Mouse (Mus musculus): ENCODE data around the gene Sorl1.

- no peak for TF ChIP-seq POLR2A (IDR thresholded peaks at IDR 0.05; ENCODE audit: insufficient read length, low read depth)
- no peak for TF ChIP-seq TCF3 (IDR thresholded peaks at IDR 0.05; ENCODE audit: insufficient read length, low read depth)
- no peak for TF ChIP-seq TCF12 (IDR thresholded peaks at IDR 0.05; ENCODE audit: insufficient read depth, poor library complexity, severe bottlenecking)
- TF ChIP-seq MYOD1 (IDR thresholded peaks at IDR 0.05; ENCODE audit: control insufficient read depth in 1 of 3, insufficient read length in 2 of 3, low read depth in 2 of 3): no peak
Observed at GRCm38 (mm10) chr9:42005101-42005500, 119.0 kb downstream of the Sorl1 start.

Measured in myocyte (in vitro differentiated cells).